Comparison of ENCODE assay signal across 23 mouse cellular contexts in the genomic region with DNA sequence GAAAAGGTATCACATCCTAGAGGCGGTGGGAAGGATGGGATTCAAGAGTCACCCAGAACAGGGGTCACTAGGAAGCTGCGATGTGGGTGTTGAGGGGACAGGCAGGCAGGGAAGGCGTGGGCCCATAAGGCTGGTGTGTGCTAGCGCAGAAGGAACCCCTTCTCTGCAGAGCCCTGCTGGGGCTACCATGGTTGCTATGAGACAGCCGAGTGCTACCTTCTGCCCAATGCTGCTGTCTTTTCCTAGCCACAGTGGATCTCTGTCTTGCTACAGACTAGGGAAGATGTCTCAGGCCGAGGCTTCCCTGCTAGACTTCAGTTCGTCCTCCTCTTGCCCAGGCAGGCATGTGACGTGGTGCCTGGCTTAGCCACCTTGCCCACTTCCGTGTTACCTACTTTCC. TPM values are rescaled to one million over a fixed set of nuclear protein-coding genes. Genes with fewer than 3 reads are reported as not detected.
DNase-seq lines count a peak whose midpoint lies in the region; ATAC-seq and TF ChIP-seq lines count a peak whose summit lies in the region.
"Had no signal": no experiment of that assay in that cellular context is flagged by ENCODE, and none has a peak within 500 bp of the region (broad histone marks: within the 10 kb centered on the region; RNA-seq: fewer than 3 reads in every experiment).

No protein-coding gene starts in this region.

- no peaks in the 10 kb centered on the region for H3K27me3 ChIP-seq in forebrain, postnatal 0 days (ENCODE audit: insufficient read depth, low read length)
- H3K27me3 ChIP-seq in forebrain, embryonic 12.5 days, result no peaks in the 10 kb centered on the region; the same call in 1 of the 2 replicates
- no peaks in the 10 kb centered on the region for H3K27me3 ChIP-seq in embryonic facial prominence, embryonic 15.5 days
- H3K27me3 ChIP-seq: hindbrain, embryonic 13.5 days; liver, embryonic 12.5 days; neural tube, embryonic 12.5 days; Patski had no signal

- H3K4me1 ChIP-seq in forebrain, postnatal 0 days (ENCODE audit: insufficient read depth), result peaks cover 21% of the 10 kb centered on the region
- peaks cover 55% of the 10 kb centered on the region for H3K4me1 ChIP-seq in forebrain, embryonic 12.5 days
- H3K4me1 ChIP-seq in embryonic facial prominence, embryonic 15.5 days, result peaks cover 73% of the 10 kb centered on the region

- H3K9ac ChIP-seq in forebrain, postnatal 0 days, result no peak overlapping the region
- H3K9ac ChIP-seq in forebrain, embryonic 12.5 days, result no peak overlapping the region
- H3K9ac ChIP-seq in embryonic facial prominence, embryonic 15.5 days, result no peak overlapping the region
- H3K9ac ChIP-seq: hindbrain, embryonic 13.5 days; liver, embryonic 12.5 days; neural tube, embryonic 12.5 days had no signal

- no peak overlapping the region for H3K4me3 ChIP-seq in forebrain, postnatal 0 days (ENCODE audit: low read depth, low read length)
- no peak overlapping the region for H3K4me3 ChIP-seq in forebrain, embryonic 12.5 days (replicated peaks)
- no peak overlapping the region for H3K4me3 ChIP-seq in left cerebral cortex, adult 2 months
- H3K4me3 ChIP-seq in embryonic facial prominence, embryonic 15.5 days (replicated peaks), result no peak overlapping the region
- H3K4me3 ChIP-seq: hindbrain, embryonic 13.5 days; liver, embryonic 12.5 days; neural tube, embryonic 12.5 days had no signal

- no peaks in the 10 kb centered on the region for H3K36me3 ChIP-seq in forebrain, postnatal 0 days (ENCODE audit: insufficient read depth)
- H3K36me3 ChIP-seq in forebrain, embryonic 12.5 days (replicated peaks), result no peaks in the 10 kb centered on the region
- no peaks in the 10 kb centered on the region for H3K36me3 ChIP-seq in embryonic facial prominence, embryonic 15.5 days
- H3K36me3 ChIP-seq: hindbrain, embryonic 13.5 days; liver, embryonic 12.5 days; neural tube, embryonic 12.5 days had no signal

- H3K27ac ChIP-seq in forebrain, postnatal 0 days (ENCODE audit: low read depth, low read length), result no peak overlapping the region
- H3K27ac ChIP-seq in forebrain, embryonic 12.5 days, result no peak overlapping the region
- peak overlapping the region; percentile 50 for H3K27ac ChIP-seq in left cerebral cortex, adult 2 months
- H3K27ac ChIP-seq in embryonic facial prominence, embryonic 15.5 days (replicated peaks), result peak overlapping the region; percentile 92
- H3K27ac ChIP-seq: hindbrain, embryonic 13.5 days; liver, embryonic 12.5 days; neural tube, embryonic 12.5 days had no signal

- no peaks in the 10 kb centered on the region for H3K9me3 ChIP-seq in forebrain, postnatal 0 days (ENCODE audit: low read length)
- no peaks in the 10 kb centered on the region for H3K9me3 ChIP-seq in forebrain, embryonic 12.5 days
- H3K9me3 ChIP-seq in embryonic facial prominence, embryonic 15.5 days (replicated peaks), result no peaks in the 10 kb centered on the region
- H3K9me3 ChIP-seq: hindbrain, embryonic 13.5 days; liver, embryonic 12.5 days; neural tube, embryonic 12.5 days had no signal

- TF ChIP-seq CTCF in forebrain, postnatal 0 days (IDR thresholded peaks at IDR 0.05; ENCODE audit: low read depth), result no peak
- TF ChIP-seq CTCF in left cerebral cortex, adult 2 months (IDR thresholded peaks at IDR 0.05), result no peak

- 0 out of 2 replicates have a peak, but pooled peaks have one; percentile 40 for ATAC-seq in forebrain, postnatal 0 days
- no peak for ATAC-seq in forebrain, embryonic 12.5 days (ENCODE audit: low FRiP score)
- ATAC-seq in embryonic facial prominence, embryonic 15.5 days (ENCODE audit: insufficient number of reproducible peaks, low FRiP score, low TSS enrichment, low read depth), result no peak
- ATAC-seq: CD4-positive, CD25-positive, alpha-beta regulatory T cell, adult 4 months; inflammation-experienced regulatory T-cells, adult 6 months; liver, embryonic 12.5 days; Patski had no signal

- intact Hi-C loops in left cerebral cortex, adult 2 months (cut with DNase I), result no loop called here
- intact Hi-C loops in heart, postnatal 10 days (cut with DNase I), result no loop called here

- H3K4me2 ChIP-seq in forebrain, postnatal 0 days (ENCODE audit: low read depth), result no peak overlapping the region
- H3K4me2 ChIP-seq in forebrain, embryonic 12.5 days, result no peak overlapping the region
- H3K4me2 ChIP-seq in embryonic facial prominence, embryonic 15.5 days (replicated peaks), result no peak overlapping the region
- H3K4me2 ChIP-seq: hindbrain, embryonic 13.5 days; liver, embryonic 12.5 days; midbrain, embryonic 11.5 days; neural tube, embryonic 12.5 days had no signal

- no peak for DNase-seq in forebrain, postnatal 0 days
- DNase-seq in left cerebral cortex, adult 2 months (ENCODE audit: extremely low spot score in 1 of 2, low spot score in 2 of 2), result no peak
- DNase-seq in left cerebral cortex, adult 8-10 months (ENCODE audit: low spot score in 2 of 2), result no peak
- no peak for DNase-seq in testis, postnatal 14 days (ENCODE audit: low spot score)
- no peak for DNase-seq in heart, postnatal 10 days
- DNase-seq: adrenal gland, postnatal 14 days; cerebellum, adult 11-12 months; cerebellum, postnatal 14 days; gastrocnemius, postnatal 14 days; kidney, adult 2 months; kidney, postnatal 4 days; lung, adult 2 months; lung, postnatal 4 days; thymus, postnatal 25 days had no signal

- WGBS in forebrain, postnatal 0 days, result 82% methylated on average over 9 of the region's 9 CpGs
- 90% methylated on average over 9 of the region's 9 CpGs for whole genome bisulfite sequencing in forebrain, embryonic 12.5 days
- 88% methylated on average over 9 of the region's 9 CpGs for WGBS in embryonic facial prominence, embryonic 15.5 days

RNA-seq across cellular contexts. Expression of a gene that starts 25.9 kb away (rescaled TPM):
- 43.5 and 44.5 TPM in 2 replicates for total RNA-seq in forebrain, postnatal 0 days (2014; rRNA removed)
- polyA plus RNA-seq in forebrain, postnatal 0 days (2015; fragmentation: Nextera tagmentation; extraction: Ambion mirVana), result 16.5 and 16.7 TPM in 2 replicates
- polyA plus RNA-seq in forebrain, embryonic 12.5 days (2016; fragmentation: Nextera tagmentation; extraction: Ambion mirVana), result 12.1 and 16.3 TPM in 2 replicates
- total RNA-seq in left cerebral cortex, adult 2 months (2021), result 100 to 1,000 TPM; 105 to 115 TPM
- total RNA-seq in left cerebral cortex, adult 8-10 months (2022), result 100 to 1,000 TPM in 1 of 4 experiments, 10 to 100 TPM in 3; 89.5 to 103 (median 93.0) TPM
- 42.3 and 44.2 TPM in 2 replicates for polyA plus RNA-seq in embryonic facial prominence, embryonic 15.5 days (2015; fragmentation: Nextera tagmentation; extraction: Ambion mirVana)
- total RNA-seq in heart, postnatal 10 days (2021), result 10 to 100 TPM; 47.0 to 47.1 TPM

Comparison
In these comparisons a context has a peak if more than half of its experiments do, and no peak if none do; other contexts are left out.
1. H3K27ac ChIP-seq: peak in left cerebral cortex, adult 2 months (single experiment) and embryonic facial prominence, embryonic 15.5 days (single experiment); none in forebrain, postnatal 0 days (single experiment) and forebrain, embryonic 12.5 days (single experiment).